Mouse (Mus musculus) heart, postnatal 10 days (tissue): ENCODE results near the gene Ascl2. TPM values are rescaled to one million over a fixed set of nuclear protein-coding genes. Genes with fewer than 3 reads are reported as not detected.

Experiments used
- DNase-seq, 2 experiments: peaks; one replicate each; pipeline ENCODE4 v3.0.0; 2021
- intact Hi-C: fragments of 180-260 bp; cut with DNase I; formaldehyde crosslinking; loops from one replicate; pipeline ENCODE4 v1.15.1; 2025
- total RNA-seq, 2 experiments: library from RNA; stranded (reverse); gene quantifications; 2 replicates each; pipeline ENCODE4 v1.2.3; 2021

Gene Ascl2
- not detected for total RNA-seq

GRCm38 (mm10) chr7:142968809-142969511, at the start of gene Ascl2:
Gene Ascl2, minus strand, starts transcription at chr7:142969264.
- DNase-seq = peak; percentile 14 to 23
- intact Hi-C loops = no loop called here

DNA sequence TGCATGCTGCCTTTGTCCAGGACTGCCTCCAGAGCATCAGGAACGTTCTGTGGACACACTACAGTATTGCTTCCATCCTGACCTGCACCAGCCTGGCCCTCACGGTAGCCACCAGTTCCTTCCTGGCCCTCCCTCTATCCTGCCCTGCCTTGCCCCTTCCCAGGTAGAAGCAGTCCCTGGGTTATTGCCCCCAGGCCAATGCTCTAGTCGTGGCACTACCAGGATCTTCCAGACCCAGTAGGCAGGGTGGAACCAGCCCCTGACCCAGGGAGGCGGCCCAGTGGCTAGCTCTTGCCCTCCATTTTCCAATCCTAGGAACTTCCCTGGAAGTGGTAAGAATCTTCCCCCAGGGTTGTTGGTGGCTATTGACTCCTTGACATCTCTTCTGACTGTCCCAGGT, 48.1 kb upstream of the Ascl2 start:
- no peak for DNase-seq
- intact Hi-C loops = loop anchor here (2.0 kb wide), 1 partner anchor 18 kb away; no protein-coding TSS in a partner anchor

DNA sequence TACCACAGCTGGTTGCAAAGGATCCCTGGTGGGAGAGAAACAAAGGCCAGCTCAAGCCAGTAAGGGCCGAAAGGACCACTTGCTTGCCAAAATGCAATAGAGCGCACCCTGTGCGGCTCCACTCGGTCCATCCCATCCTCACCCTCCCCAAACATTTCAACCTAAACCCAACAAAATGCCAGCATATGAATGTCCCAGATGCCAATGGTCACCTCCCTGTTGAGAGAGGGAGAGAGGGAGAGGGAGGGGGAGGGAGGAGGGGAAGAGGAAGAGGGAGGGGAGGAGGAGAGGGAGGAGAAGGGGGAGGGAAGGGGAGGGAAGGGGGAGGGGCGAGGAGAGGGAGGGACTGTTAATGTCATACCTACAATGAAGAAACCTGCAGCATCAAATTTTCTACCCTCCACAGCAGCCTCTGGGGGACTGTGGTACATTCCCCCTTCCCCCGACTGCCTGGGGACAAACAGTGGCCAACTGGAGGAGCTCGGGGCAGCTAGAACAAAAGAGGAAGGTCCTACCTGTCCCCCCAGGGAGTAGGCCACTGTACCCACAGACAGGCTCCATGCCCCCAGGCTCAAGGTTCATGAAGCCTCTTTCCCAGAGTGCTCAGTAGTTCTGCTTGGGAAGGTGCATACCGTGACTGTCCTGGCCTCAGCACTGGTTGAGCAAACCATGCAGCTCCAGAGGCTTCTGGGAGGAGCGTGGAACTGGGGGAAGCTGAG, 47.5 kb upstream of the Ascl2 start:
- no peak for DNase-seq
- intact Hi-C loops = loop anchor here (2.0 kb wide), 1 partner anchor 18 kb away; no protein-coding TSS in a partner anchor

- intact Hi-C loops = loop anchor here (2.0 kb wide), 1 partner anchor 19 kb away; no protein-coding TSS in a partner anchor
These were observed 46.8 kb upstream of the Ascl2 start for GRCm38 (mm10) chr7:143015755-143016423.

GRCm38 (mm10) chr7:143014862-143015659, 46.0 kb upstream of the Ascl2 start:
- intact Hi-C loops = no loop called here
- peak; percentile 68 to 75 for DNase-seq

More at GRCm38 (mm10) chr7:143015755-143016423, 46.8 kb upstream of the Ascl2 start:
- DNase-seq = peak; percentile 93

GRCm38 (mm10) chr7:143013420-143014178, 44.5 kb upstream of the Ascl2 start:
- intact Hi-C loops = no loop called here

DNA sequence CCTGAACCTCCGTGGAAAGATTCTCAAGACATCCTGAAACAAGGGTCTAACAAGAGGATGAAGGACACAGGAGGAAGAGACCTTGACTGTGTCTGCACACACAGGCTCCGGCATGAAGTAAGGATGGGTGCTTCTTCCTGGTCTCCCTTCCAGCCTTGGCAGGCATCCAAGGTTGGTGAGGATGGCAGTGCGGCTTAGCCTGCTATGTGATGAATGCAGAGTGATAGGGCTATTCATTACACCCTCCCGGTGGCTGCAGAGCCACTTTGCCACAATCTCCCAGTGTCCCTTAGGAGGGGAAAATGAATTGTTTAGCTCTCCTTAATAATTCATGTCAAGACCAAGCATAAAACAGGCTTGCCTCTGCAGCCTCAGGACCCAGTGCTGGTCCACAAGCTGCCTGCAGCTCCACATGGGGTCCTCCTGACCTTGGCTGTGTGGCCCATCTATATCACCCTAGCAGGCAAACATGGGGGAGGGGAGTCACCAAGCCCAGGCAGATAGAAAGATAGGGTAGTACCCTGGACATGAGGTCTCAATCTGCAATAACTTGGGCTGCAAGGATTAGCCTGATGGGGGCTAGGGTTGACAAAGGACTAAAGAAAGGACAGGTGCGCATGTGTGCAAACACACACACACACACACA, 43.3 kb upstream of the Ascl2 start:
- DNase-seq = peak in 1 of 2 experiments; percentile 57
- intact Hi-C loops = no loop called here

More at GRCm38 (mm10) chr7:143013420-143014178, 44.5 kb upstream of the Ascl2 start:
- DNase-seq = peak; percentile 91

DNA sequence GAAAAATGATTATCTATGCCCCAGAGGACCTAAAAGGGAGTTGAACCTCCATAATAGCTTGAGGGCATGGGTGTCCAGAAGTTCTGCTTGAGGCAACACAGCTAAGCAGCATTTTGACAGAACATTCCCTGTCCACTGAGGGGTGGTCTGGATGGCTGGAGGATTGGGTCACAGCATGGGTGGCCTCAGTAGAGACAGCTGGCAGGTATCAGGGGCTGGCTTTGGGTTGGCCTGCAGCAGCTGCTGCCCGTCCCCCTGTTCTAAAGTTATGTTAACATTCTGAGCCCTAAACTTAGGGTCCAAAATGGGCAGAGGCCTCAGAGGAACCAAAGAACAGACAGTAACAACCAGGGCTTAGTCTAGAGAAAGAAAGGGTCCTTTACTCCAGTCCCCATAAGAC, 42.2 kb upstream of the Ascl2 start:
- no peak for DNase-seq
- intact Hi-C loops = no loop called here

GRCm38 (mm10) chr7:143009996-143010395, 40.9 kb upstream of the Ascl2 start:
- intact Hi-C loops = loop anchor here (5.0 kb wide), 2 partner anchors 127 to 457 kb away; no protein-coding TSS in a partner anchor
- DNase-seq = no peak

GRCm38 (mm10) chr7:143008996-143009665, 40.1 kb upstream of the Ascl2 start:
- intact Hi-C loops = loop anchor here (1.0 to 5.0 kb wide), 5 partner anchors 44 to 458 kb away; no protein-coding TSS in a partner anchor
- DNase-seq = peak; percentile 64 to 75

GRCm38 (mm10) chr7:143008370-143008926, 39.4 kb upstream of the Ascl2 start:
- DNase-seq = peak; percentile 78 to 79
- intact Hi-C loops = loop anchor here (1.0 to 5.0 kb wide), 5 partner anchors 45 to 459 kb away; no protein-coding TSS in a partner anchor

- peak; percentile 96 to 99 for DNase-seq
- intact Hi-C loops = loop anchor here (1.0 to 5.0 kb wide), 6 partner anchors 46 to 460 kb away; no protein-coding TSS in a partner anchor
These were observed 38.7 kb upstream of the Ascl2 start for GRCm38 (mm10) chr7:143007599-143008369.

DNA sequence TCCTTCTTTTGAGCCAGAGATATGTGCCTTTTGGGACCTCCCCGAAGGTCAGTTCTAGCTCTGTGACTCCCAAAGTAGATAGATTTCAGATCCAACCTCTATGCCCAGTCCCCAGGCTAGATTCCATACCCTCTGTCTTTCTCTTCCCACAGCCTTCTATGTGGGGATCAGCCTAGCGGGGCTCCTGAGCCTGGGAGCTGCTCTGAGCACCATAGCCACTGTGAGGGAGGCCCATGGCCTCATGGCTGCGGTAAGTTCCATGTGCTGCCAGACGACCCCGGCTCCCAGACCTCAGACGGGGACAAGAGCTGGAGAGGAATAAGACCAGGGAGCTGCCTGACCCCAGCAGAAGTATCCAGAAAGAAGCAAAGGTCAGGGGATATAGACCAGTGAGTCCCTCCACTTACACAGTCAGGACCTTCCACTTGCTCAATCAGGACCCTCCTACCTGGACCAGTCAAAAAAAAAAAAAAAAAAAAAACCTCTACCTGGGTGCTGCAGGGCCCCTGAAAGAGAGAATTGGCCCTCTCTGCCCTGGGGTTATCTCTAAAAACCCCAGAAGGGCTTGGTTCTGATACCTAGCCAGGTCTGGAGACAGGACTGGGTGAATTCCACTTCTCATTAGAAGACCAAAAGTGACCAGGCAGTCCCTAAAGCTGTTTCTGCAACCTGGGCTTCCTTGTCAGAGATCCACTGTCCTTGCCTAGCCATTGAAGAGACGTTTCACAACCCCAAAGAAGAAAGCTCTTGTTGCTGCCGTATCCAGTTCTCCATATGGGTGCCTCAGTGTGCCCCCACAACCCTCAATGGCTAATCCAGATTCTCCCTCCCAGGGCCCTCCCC, 37.9 kb upstream of the Ascl2 start:
- intact Hi-C loops = loop anchor here (2.0 to 5.0 kb wide), 3 partner anchors 112 to 460 kb away; no protein-coding TSS in a partner anchor
- DNase-seq = no peak

- intact Hi-C loops = loop anchor here (2.0 to 5.0 kb wide), 3 partner anchors 111 to 461 kb away; no protein-coding TSS in a partner anchor
- no peak for DNase-seq
These were observed 37.2 kb upstream of the Ascl2 start for GRCm38 (mm10) chr7:143006097-143006755.

- DNase-seq = no peak
- intact Hi-C loops = loop anchor here (2.0 to 5.0 kb wide), 3 partner anchors 111 to 462 kb away; no protein-coding TSS in a partner anchor
These were observed 36.5 kb upstream of the Ascl2 start for GRCm38 (mm10) chr7:143005344-143006096.
